Mouse (Mus musculus): ENCODE measurements around the gene Gabrb2. TPM values are rescaled to one million over a fixed set of nuclear protein-coding genes. Genes with fewer than 3 reads are reported as not detected.

The Gabrb2 gene
- polyA plus RNA-seq, 1 experiment from 2014 or later = 0.69 TPM

- 79% methylated on average over 4 of the region's 4 CpGs for WGBS
- Histone ChIP-seq H3K27ac (ENCODE audit: low read depth, low read length) (no peak overlapping the region), H3K36me3 (ENCODE audit: control insufficient read depth, insufficient read depth, low read length) (no peaks in the 10 kb centered on the region)
Observed at GRCm38 (mm10) chr11:42571467-42571866, 151.9 kb downstream of the Gabrb2 start.

GRCm38 (mm10) chr11:42575146-42575873 lies 155.8 kb downstream of the Gabrb2 start:
- no peak overlapping the region for H3K4me3 ChIP-seq (ENCODE audit: low read depth, low read length)
- WGBS = 77% methylated on average over 3 of the region's 3 CpGs
- DNase-seq (ENCODE audit: low spot score) (no peak), ATAC-seq (replicated peaks; ENCODE audit: low FRiP score) (no peak)
- no peak overlapping the region for H3K4me2 ChIP-seq
- H3K4me1 ChIP-seq (replicated peaks; ENCODE audit: control insufficient read depth, insufficient read depth, low read length) = no peaks in the 10 kb centered on the region
- H3K36me3 ChIP-seq (ENCODE audit: control insufficient read depth, insufficient read depth, low read length) = no peaks in the 10 kb centered on the region
- H3K9me3 ChIP-seq (ENCODE audit: control insufficient read depth, low read length) = no peaks in the 10 kb centered on the region
- no peak overlapping the region for H3K9ac ChIP-seq (ENCODE audit: low read depth, low read length)
- no peaks in the 10 kb centered on the region for H3K27me3 ChIP-seq (replicated peaks; ENCODE audit: control insufficient read depth, insufficient read depth, low read length)
- H3K27ac ChIP-seq (ENCODE audit: low read depth, low read length) = no peak overlapping the region

More at GRCm38 (mm10) chr11:42571467-42571866, 151.9 kb downstream of the Gabrb2 start:
- ATAC-seq (replicated peaks; ENCODE audit: low FRiP score) (no peak), DNase-seq (ENCODE audit: low spot score) (no peak)
- Histone ChIP-seq H3K4me3 (ENCODE audit: low read depth, low read length) (no peak overlapping the region), H3K27me3 (replicated peaks; ENCODE audit: control insufficient read depth, insufficient read depth, low read length) (no peaks in the 10 kb centered on the region), H3K4me2 (no peak overlapping the region), H3K9ac (ENCODE audit: low read depth, low read length) (no peak overlapping the region), H3K9me3 (ENCODE audit: control insufficient read depth, low read length) (no peaks in the 10 kb centered on the region), H3K4me1 (replicated peaks; ENCODE audit: control insufficient read depth, insufficient read depth, low read length) (no peaks in the 10 kb centered on the region)

DNA sequence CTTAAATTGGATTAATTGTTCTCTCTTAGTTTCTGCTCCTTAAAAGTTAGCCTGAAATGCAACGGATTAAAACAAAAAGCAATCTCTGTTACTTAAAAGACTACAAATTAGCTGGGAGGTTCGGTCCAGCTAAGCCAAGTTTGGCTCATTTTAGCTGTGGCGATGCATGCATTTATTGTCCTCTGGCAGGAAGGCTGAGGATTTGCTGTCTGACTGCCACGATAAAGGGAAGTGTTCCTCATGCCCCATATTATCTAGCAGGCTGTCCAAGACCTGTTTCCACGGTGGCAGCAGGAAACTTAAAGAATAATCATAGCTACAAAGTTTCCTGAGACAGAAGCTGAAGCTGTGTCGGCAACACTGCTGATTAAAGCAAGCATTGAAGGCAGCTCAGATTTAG lies 160.2 kb downstream of the Gabrb2 start:
- WGBS = 64% methylated on average over 6 of the region's 6 CpGs
- no peak for ATAC-seq (replicated peaks; ENCODE audit: low FRiP score)
- Histone ChIP-seq H3K36me3 (ENCODE audit: control insufficient read depth, insufficient read depth, low read length) (no peaks in the 10 kb centered on the region), H3K4me1 (replicated peaks; ENCODE audit: control insufficient read depth, insufficient read depth, low read length) (no peaks in the 10 kb centered on the region), H3K9ac (ENCODE audit: low read depth, low read length) (no peak overlapping the region), H3K4me2 (no peak overlapping the region), H3K27me3 (replicated peaks; ENCODE audit: control insufficient read depth, insufficient read depth, low read length) (no peaks in the 10 kb centered on the region), H3K27ac (ENCODE audit: low read depth, low read length) (no peak overlapping the region), H3K4me3 (ENCODE audit: low read depth, low read length) (no peak overlapping the region), H3K9me3 (ENCODE audit: control insufficient read depth, low read length) (no peaks in the 10 kb centered on the region)
- no peak for DNase-seq (ENCODE audit: low spot score)

- Histone ChIP-seq H3K27me3 (replicated peaks; ENCODE audit: control insufficient read depth, insufficient read depth, low read length) (no peaks in the 10 kb centered on the region), H3K4me3 (ENCODE audit: low read depth, low read length) (no peak overlapping the region), H3K9ac (ENCODE audit: low read depth, low read length) (no peak overlapping the region), H3K27ac (ENCODE audit: low read depth, low read length) (no peak overlapping the region), H3K36me3 (ENCODE audit: control insufficient read depth, insufficient read depth, low read length) (no peaks in the 10 kb centered on the region), H3K4me1 (replicated peaks; ENCODE audit: control insufficient read depth, insufficient read depth, low read length) (no peaks in the 10 kb centered on the region), H3K9me3 (ENCODE audit: control insufficient read depth, low read length) (no peaks in the 10 kb centered on the region), H3K4me2 (no peak overlapping the region)
- WGBS = 81% methylated on average over 4 of the region's 4 CpGs
- ATAC-seq (replicated peaks; ENCODE audit: low FRiP score) = no peak
- DNase-seq (ENCODE audit: low spot score) = no peak
Observed at GRCm38 (mm10) chr11:42581123-42581522, 161.6 kb downstream of the Gabrb2 start.

GRCm38 (mm10) chr11:42581753-42582152 lies 162.2 kb downstream of the Gabrb2 start:
- DNase-seq (ENCODE audit: low spot score) (no peak), ATAC-seq (replicated peaks; ENCODE audit: low FRiP score) (no peak)
- Histone ChIP-seq H3K9ac (ENCODE audit: low read depth, low read length) (no peak overlapping the region), H3K4me2 (no peak overlapping the region), H3K4me1 (replicated peaks; ENCODE audit: control insufficient read depth, insufficient read depth, low read length) (no peaks in the 10 kb centered on the region), H3K9me3 (ENCODE audit: control insufficient read depth, low read length) (no peaks in the 10 kb centered on the region), H3K27ac (ENCODE audit: low read depth, low read length) (no peak overlapping the region), H3K27me3 (replicated peaks; ENCODE audit: control insufficient read depth, insufficient read depth, low read length) (no peaks in the 10 kb centered on the region), H3K4me3 (ENCODE audit: low read depth, low read length) (no peak overlapping the region), H3K36me3 (ENCODE audit: control insufficient read depth, insufficient read depth, low read length) (no peaks in the 10 kb centered on the region)

DNA sequence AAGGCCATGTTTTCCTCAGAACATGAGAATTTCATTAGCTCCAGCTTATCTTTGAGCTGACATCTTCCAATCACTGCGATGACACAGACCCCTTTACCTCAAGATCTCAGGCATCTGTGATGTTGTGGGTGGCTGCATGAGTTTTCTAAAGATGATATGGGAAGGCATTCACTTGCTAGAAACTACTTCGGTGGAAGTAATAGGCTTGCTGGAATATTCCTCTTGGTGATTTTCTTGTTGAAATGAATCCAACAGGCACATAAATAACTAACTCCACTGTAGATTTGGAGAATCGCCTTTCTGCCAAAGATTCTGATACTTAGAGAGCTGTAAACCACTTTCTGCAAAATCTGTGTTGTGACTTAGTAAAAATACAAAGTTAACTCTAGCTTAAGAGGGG lies 172.9 kb downstream of the Gabrb2 start:
- Histone ChIP-seq H3K36me3 (ENCODE audit: control insufficient read depth, insufficient read depth, low read length) (no peaks in the 10 kb centered on the region), H3K27me3 (replicated peaks; ENCODE audit: control insufficient read depth, insufficient read depth, low read length) (no peaks in the 10 kb centered on the region), H3K27ac (ENCODE audit: low read depth, low read length) (no peak overlapping the region), H3K9ac (ENCODE audit: low read depth, low read length) (no peak overlapping the region), H3K4me1 (replicated peaks; ENCODE audit: control insufficient read depth, insufficient read depth, low read length) (no peaks in the 10 kb centered on the region), H3K4me2 (no peak overlapping the region), H3K9me3 (ENCODE audit: control insufficient read depth, low read length) (no peaks in the 10 kb centered on the region), H3K4me3 (ENCODE audit: low read depth, low read length) (no peak overlapping the region)
- 76% methylated on average over 3 of the region's 3 CpGs for WGBS
- DNase-seq (ENCODE audit: low spot score) = no peak
- ATAC-seq (replicated peaks; ENCODE audit: low FRiP score) = no peak

DNA sequence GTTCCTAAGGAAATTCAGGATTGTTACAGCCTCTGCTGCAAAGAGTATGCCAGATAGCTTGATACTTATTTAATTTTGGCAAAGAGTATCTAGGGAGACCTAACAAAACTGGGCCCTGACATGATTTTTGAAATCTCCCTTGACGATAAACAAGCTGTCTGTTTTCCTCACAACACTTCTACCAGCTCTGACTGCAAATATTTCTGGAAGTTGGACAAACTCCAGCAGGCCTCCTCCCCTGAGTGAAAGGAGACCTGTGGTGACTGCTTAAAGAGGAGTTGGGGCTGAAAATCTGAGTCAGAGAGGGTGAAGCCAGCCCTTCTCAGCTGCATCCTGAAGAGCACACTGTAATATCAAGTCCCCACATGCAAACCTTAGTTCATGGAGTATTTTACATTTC lies 186.7 kb downstream of the Gabrb2 start:
- H3K27ac ChIP-seq (ENCODE audit: low read depth, low read length) = no peak overlapping the region
- H3K4me2 ChIP-seq = no peak overlapping the region
- H3K4me1 ChIP-seq (replicated peaks; ENCODE audit: control insufficient read depth, insufficient read depth, low read length) = no peaks in the 10 kb centered on the region
- 74% methylated on average over 1 of the region's 1 CpGs for WGBS
- no peak for DNase-seq (ENCODE audit: low spot score)
- H3K9ac ChIP-seq (ENCODE audit: low read depth, low read length) = no peak overlapping the region
- no peak for ATAC-seq (replicated peaks; ENCODE audit: low FRiP score)
- no peaks in the 10 kb centered on the region for H3K9me3 ChIP-seq (ENCODE audit: control insufficient read depth, low read length)
- H3K4me3 ChIP-seq (ENCODE audit: low read depth, low read length) = no peak overlapping the region
- H3K36me3 ChIP-seq (ENCODE audit: control insufficient read depth, insufficient read depth, low read length) = no peaks in the 10 kb centered on the region
- no peaks in the 10 kb centered on the region for H3K27me3 ChIP-seq (replicated peaks; ENCODE audit: control insufficient read depth, insufficient read depth, low read length)

GRCm38 (mm10) chr11:42609128-42609763 lies 189.7 kb downstream of the Gabrb2 start:
- H3K27ac ChIP-seq (ENCODE audit: low read depth, low read length) = no peak overlapping the region
- H3K4me1 ChIP-seq (replicated peaks; ENCODE audit: control insufficient read depth, insufficient read depth, low read length) = no peaks in the 10 kb centered on the region
- ATAC-seq (replicated peaks; ENCODE audit: low FRiP score) (no peak), DNase-seq (ENCODE audit: low spot score) (no peak)
- WGBS = 83% methylated on average over 3 of the region's 3 CpGs
- H3K9ac ChIP-seq (ENCODE audit: low read depth, low read length) = no peak overlapping the region
- no peaks in the 10 kb centered on the region for H3K9me3 ChIP-seq (ENCODE audit: control insufficient read depth, low read length)
- no peaks in the 10 kb centered on the region for H3K36me3 ChIP-seq (ENCODE audit: control insufficient read depth, insufficient read depth, low read length)
- no peaks in the 10 kb centered on the region for H3K27me3 ChIP-seq (replicated peaks; ENCODE audit: control insufficient read depth, insufficient read depth, low read length)
- H3K4me2 ChIP-seq = no peak overlapping the region
- H3K4me3 ChIP-seq (ENCODE audit: low read depth, low read length) = no peak overlapping the region

- H3K27me3 ChIP-seq (replicated peaks; ENCODE audit: control insufficient read depth, insufficient read depth, low read length) = no peaks in the 10 kb centered on the region
- no peaks in the 10 kb centered on the region for H3K4me1 ChIP-seq (replicated peaks; ENCODE audit: control insufficient read depth, insufficient read depth, low read length)
- WGBS = 82% methylated on average over 2 of the region's 2 CpGs
- DNase-seq (ENCODE audit: low spot score) (no peak), ATAC-seq (replicated peaks; ENCODE audit: low FRiP score) (no peak)
- no peak overlapping the region for H3K4me2 ChIP-seq
- H3K27ac ChIP-seq (ENCODE audit: low read depth, low read length) = no peak overlapping the region
- no peak overlapping the region for H3K4me3 ChIP-seq (ENCODE audit: low read depth, low read length)
- H3K9me3 ChIP-seq (ENCODE audit: control insufficient read depth, low read length) = no peaks in the 10 kb centered on the region
- no peak overlapping the region for H3K9ac ChIP-seq (ENCODE audit: low read depth, low read length)
- H3K36me3 ChIP-seq (ENCODE audit: control insufficient read depth, insufficient read depth, low read length) = no peaks in the 10 kb centered on the region
Observed at GRCm38 (mm10) chr11:42618195-42618594, 198.6 kb downstream of the Gabrb2 start.

Data from liver, embryonic 11.5 days (tissue).